Mouse (Mus musculus) megakaryocyte, embryonic 14.5 days (primary cell): ENCODE measurements around the gene Pank3.

Source experiments
- FLI1 ChIP-seq: IDR thresholded peaks from 2 replicates; pipeline ENCODE4 v1.6.1; 2012; ENCODE audit warnings: low read length, inconsistent platforms, mixed read lengths
- GATA1 ChIP-seq: IDR thresholded peaks from 3 replicates; pipeline ENCODE4 v1.6.1; 2012; ENCODE audit warnings: mixed read lengths, low read length, inconsistent platforms, borderline replicate concordance

- TF ChIP-seq GATA1 (no peak), FLI1 (no peak)
Measured at GRCm38 (mm10) chr11:35766845-35767244, 2.4 kb upstream of the Pank3 start.
